Comparison of ENCODE assay signal across 9 mouse cellular contexts in genomic region chr15:103552096-103552690, GRCm38 (mm10). TPM values are rescaled to one million over a fixed set of nuclear protein-coding genes. Genes with fewer than 3 reads are reported as not detected.
DNase-seq lines count a peak whose midpoint lies in the region; ATAC-seq and TF ChIP-seq lines count a peak whose summit lies in the region.
"Had no signal": no experiment of that assay in that cellular context is flagged by ENCODE, and none has a peak within 500 bp of the region (broad histone marks: within the 10 kb centered on the region; RNA-seq: fewer than 3 reads in every experiment).

No protein-coding gene starts in this region.

- no peak for TF ChIP-seq EP300 in lung, postnatal 0 days (IDR thresholded peaks at IDR 0.05)

- no peak for TF ChIP-seq CTCF in thymus, adult 2 months (IDR thresholded peaks at IDR 0.05; ENCODE audit: borderline replicate concordance, control insufficient read depth, extremely low read depth, insufficient read depth, low read length, poor library complexity)
- peak; percentile 84 for TF ChIP-seq CTCF in lung, postnatal 0 days (IDR thresholded peaks at IDR 0.05)

- H3K4me2 ChIP-seq in hindbrain, embryonic 15.5 days, result no peak overlapping the region
- no peak overlapping the region for H3K4me2 ChIP-seq in lung, postnatal 0 days (replicated peaks; ENCODE audit: low read depth, low read length)
- H3K4me2 ChIP-seq: liver, embryonic 13.5 days had no signal

- H3K27ac ChIP-seq in thymus, adult 2 months (ENCODE audit: control insufficient read depth, insufficient read depth, low read length), result no peak overlapping the region
- no peak overlapping the region for H3K27ac ChIP-seq in hindbrain, embryonic 15.5 days (replicated peaks)
- H3K27ac ChIP-seq in lung, postnatal 0 days (ENCODE audit: low read length), result no peak overlapping the region
- H3K27ac ChIP-seq: liver, embryonic 13.5 days had no signal

- H3K27me3 ChIP-seq in thymus, adult 2 months (ENCODE audit: control insufficient read depth, insufficient read depth, low read length), result no peaks in the 10 kb centered on the region
- H3K27me3 ChIP-seq in hindbrain, embryonic 15.5 days, result no peaks in the 10 kb centered on the region
- H3K27me3 ChIP-seq in lung, postnatal 0 days (replicated peaks; ENCODE audit: insufficient read depth, low read length), result no peaks in the 10 kb centered on the region
- H3K27me3 ChIP-seq: liver, embryonic 13.5 days had no signal

- H3K4me3 ChIP-seq in thymus, adult 2 months (ENCODE audit: control insufficient read depth, insufficient read depth, low read length), result no peak overlapping the region
- no peak overlapping the region for H3K4me3 ChIP-seq in hindbrain, embryonic 15.5 days
- H3K4me3 ChIP-seq in lung, postnatal 0 days (ENCODE audit: low read depth, low read length), result no peak overlapping the region
- H3K4me3 ChIP-seq: liver, embryonic 13.5 days had no signal

- H3K36me3 ChIP-seq in thymus, adult 2 months (ENCODE audit: control insufficient read depth, insufficient read depth, low read length), result no peaks in the 10 kb centered on the region
- H3K36me3 ChIP-seq in hindbrain, embryonic 15.5 days, result no peaks in the 10 kb centered on the region
- no peaks in the 10 kb centered on the region for H3K36me3 ChIP-seq in lung, postnatal 0 days (ENCODE audit: insufficient read depth, low read length)
- H3K36me3 ChIP-seq: liver, embryonic 13.5 days had no signal

- WGBS in thymus, adult 2 months, result 51% methylated on average over 3 of the region's 3 CpGs
- 47% methylated on average over 3 of the region's 3 CpGs for WGBS in hindbrain, embryonic 15.5 days
- WGBS in lung, postnatal 0 days, result 47% methylated on average over 3 of the region's 3 CpGs

- H3K9me3 ChIP-seq in hindbrain, embryonic 15.5 days, result no peaks in the 10 kb centered on the region
- H3K9me3 ChIP-seq in lung, postnatal 0 days (ENCODE audit: low read length), result no peaks in the 10 kb centered on the region
- H3K9me3 ChIP-seq: liver, embryonic 13.5 days had no signal

- no peak overlapping the region for H3K9ac ChIP-seq in hindbrain, embryonic 15.5 days
- H3K9ac ChIP-seq in lung, postnatal 0 days (replicated peaks; ENCODE audit: low read depth), result no peak overlapping the region
- H3K9ac ChIP-seq: liver, embryonic 13.5 days had no signal

- DNase-seq in gastrocnemius, postnatal 10 days, result peak; percentile 44
- no peak for DNase-seq in gastrocnemius, postnatal 25 days
- DNase-seq in thymus, adult 2 months, result peak; percentile 36
- DNase-seq in thymus, adult 18-20 months, result no peak
- DNase-seq in embryo, embryonic 10 days (ENCODE audit: low spot score), result peak; percentile 81
- peak; percentile 83 for DNase-seq in lung, postnatal 0 days (ENCODE audit: low spot score)
- DNase-seq in ovary, postnatal 36 days (ENCODE audit: low spot score), result no peak
- DNase-seq: liver, embryonic 13.5 days had no signal

- ATAC-seq in hindbrain, embryonic 15.5 days (ENCODE audit: low FRiP score, low read depth), result peak; percentile 54; the same call in 1 of the 2 replicates
- peak; percentile 43 for ATAC-seq in lung, postnatal 0 days

- no peaks in the 10 kb centered on the region for H3K4me1 ChIP-seq in thymus, adult 2 months (replicated peaks; ENCODE audit: control insufficient read depth, insufficient read depth, low read length)
- H3K4me1 ChIP-seq in hindbrain, embryonic 15.5 days (replicated peaks), result no peaks in the 10 kb centered on the region
- no peaks in the 10 kb centered on the region for H3K4me1 ChIP-seq in lung, postnatal 0 days (ENCODE audit: insufficient read depth, low read depth, low read length)
- H3K4me1 ChIP-seq: liver, embryonic 13.5 days had no signal

- TF ChIP-seq POLR2A in thymus, adult 2 months (IDR thresholded peaks at IDR 0.05; ENCODE audit: control insufficient read depth, extremely low read depth, insufficient read depth, low read length, poor library complexity), result no peak

RNA-seq across cellular contexts. Expression of gene Glycam1, which starts 12.7 kb away (rescaled TPM):
- not detected for total RNA-seq in gastrocnemius, postnatal 10 days (2021)
- not detected for total RNA-seq in gastrocnemius, postnatal 25 days (2021)
- 32.0 TPM in 1 of 2 replicates, not detected in the other for polyA plus RNA-seq in thymus, adult 2 months (2012; rRNA removed)
- not detected in 2 replicates for polyA plus RNA-seq in hindbrain, embryonic 15.5 days (2015; fragmentation: Nextera tagmentation; extraction: Ambion mirVana)
- 17.9 TPM in 1 of 2 replicates, not detected in the other for polyA plus RNA-seq in lung, postnatal 0 days (2015; fragmentation: Nextera tagmentation; extraction: Ambion mirVana)
- polyA plus RNA-seq: liver, embryonic 13.5 days had no signal

RNA-seq across cellular contexts. Expression of gene Ppp1r1a, which starts 14.4 kb away (rescaled TPM):
- total RNA-seq in gastrocnemius, postnatal 10 days (2021), result 10 to 100 TPM; 50.9 to 64.0 TPM
- total RNA-seq in gastrocnemius, postnatal 25 days (2021), result 10 to 100 TPM; 85.7 to 90.4 TPM
- 4.4 and 6.6 TPM in 2 replicates for polyA plus RNA-seq in thymus, adult 2 months (2012; rRNA removed)
- polyA plus RNA-seq in hindbrain, embryonic 15.5 days (2015; fragmentation: Nextera tagmentation; extraction: Ambion mirVana), result 138 and 148 TPM in 2 replicates
- polyA plus RNA-seq in lung, postnatal 0 days (2015; fragmentation: Nextera tagmentation; extraction: Ambion mirVana), result 5.7 and 7.0 TPM in 2 replicates

RNA-seq across cellular contexts. Expression of gene Pde1b, which starts 49.4 kb away (rescaled TPM):
- total RNA-seq in gastrocnemius, postnatal 10 days (2021), result 1 to 10 TPM; 1.2 to 2.2 TPM
- under 1 TPM; 0.54 to 0.64 TPM for total RNA-seq in gastrocnemius, postnatal 25 days (2021)
- polyA plus RNA-seq in thymus, adult 2 months (2012; rRNA removed), result 28.0 and 33.4 TPM in 2 replicates
- polyA plus RNA-seq in hindbrain, embryonic 15.5 days (2015; fragmentation: Nextera tagmentation; extraction: Ambion mirVana), result 79.4 and 94.9 TPM in 2 replicates
- polyA plus RNA-seq in lung, postnatal 0 days (2015; fragmentation: Nextera tagmentation; extraction: Ambion mirVana), result 2.1 and 2.2 TPM in 2 replicates

Comparison
In these comparisons a context has a peak if more than half of its experiments do, and no peak if none do; other contexts are left out.
1. DNase-seq: peak in gastrocnemius, postnatal 10 days (single experiment), thymus, adult 2 months (single experiment), embryo, embryonic 10 days (single experiment) and lung, postnatal 0 days (single experiment); none in gastrocnemius, postnatal 25 days (single experiment), thymus, adult 18-20 months (0 of 2) and ovary, postnatal 36 days (single experiment).
2. RNA of gene Ppp1r1a, which starts 14.4 kb away (polyA plus RNA-seq): 138 to 148 TPM in hindbrain, embryonic 15.5 days; 5.7 to 7.0 TPM in lung, postnatal 0 days and 4.4 to 6.6 TPM in thymus, adult 2 months; every median in the first group is over 10 times any median in the second.